Mouse (Mus musculus) CH12.LX (cell line): ENCODE data around the gene Tead1.

Experiments
- CHD2 ChIP-seq: IDR thresholded peaks from 2 replicates; pipeline ENCODE4 v1.6.1; 2011; ENCODE audit warnings: low read length, improper control_type of control experiment
- CTCF ChIP-seq, 2 experiments: IDR thresholded peaks in 1 of 2; conservative IDR thresholded peaks in 1 of 2; 2 replicates each; pipeline ENCODE4 v1.5.1; 2011 to 2012; ENCODE audit warnings: low read depth in 2 of 2, low read length in 2 of 2, improper control_type of control experiment in 1 of 2, inconsistent platforms in 1 of 2, mild to moderate bottlenecking in 1 of 2, moderate library complexity in 1 of 2
- HCFC1 ChIP-seq: IDR thresholded peaks from 2 replicates; pipeline ENCODE4 v1.6.1; 2012; ENCODE audit warnings: low read depth, mild to moderate bottlenecking, inconsistent platforms, low read length, improper control_type of control experiment
- JUND ChIP-seq: conservative IDR thresholded peaks from 2 replicates; pipeline ENCODE4 v1.6.1; 2011; ENCODE audit warnings: low read depth, low read length, improper control_type of control experiment
- KAT2A ChIP-seq: IDR thresholded peaks from 2 replicates; pipeline ENCODE4 v1.6.1; 2012; ENCODE audit warnings: low read length, improper control_type of control experiment, inconsistent platforms; ENCODE audit not compliant: insufficient replicate concordance
- MAX ChIP-seq: IDR thresholded peaks from 2 replicates; pipeline ENCODE4 v1.6.1; 2011; ENCODE audit warnings: low read length, improper control_type of control experiment
- MEF2A ChIP-seq: IDR thresholded peaks from 2 replicates; pipeline ENCODE4 v1.6.1; 2014; ENCODE audit warnings: low read depth, mild to moderate bottlenecking, inconsistent platforms, low read length, improper control_type of control experiment, borderline replicate concordance
- POLR2A ChIP-seq: IDR thresholded peaks from 2 replicates; pipeline ENCODE4 v1.6.1; 2011; ENCODE audit warnings: low read depth, mild to moderate bottlenecking, improper control_type of control experiment, low read length
- SIN3A ChIP-seq: IDR thresholded peaks from 2 replicates; pipeline ENCODE4 v1.6.1; 2012; ENCODE audit warnings: low read length, improper control_type of control experiment, inconsistent platforms
- ZKSCAN1 ChIP-seq: IDR thresholded peaks from 2 replicates; pipeline ENCODE4 v1.6.1; 2012; ENCODE audit warnings: low read depth, inconsistent platforms, low read length, improper control_type of control experiment, borderline replicate concordance
- ZNF384 ChIP-seq: IDR thresholded peaks from 2 replicates; pipeline ENCODE4 v1.6.1; 2012; ENCODE audit warnings: low read depth, low read length, improper control_type of control experiment, inconsistent platforms

DNA sequence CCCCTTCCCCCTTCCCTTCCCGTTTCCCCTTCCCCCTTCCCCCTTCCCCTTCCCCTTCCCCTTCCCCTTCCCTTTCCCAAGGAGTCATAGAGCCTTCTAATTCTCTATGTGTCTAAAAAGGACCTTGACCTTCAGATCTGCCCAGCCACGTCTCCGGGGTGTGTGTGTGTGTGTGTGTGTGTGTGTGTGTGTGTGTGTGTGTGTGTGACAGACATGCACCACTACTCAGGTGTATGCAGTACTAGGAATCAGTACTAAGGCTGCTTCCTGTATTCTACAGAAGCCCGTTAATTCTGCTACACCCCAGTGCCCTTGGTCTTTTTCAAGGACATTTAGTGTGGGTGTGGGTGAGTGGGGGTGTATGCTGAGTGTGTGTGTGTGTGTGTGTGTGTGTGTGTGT lies 27.6 kb downstream of the Tead1 start:
- TF ChIP-seq CHD2 (no peak), MAX (no peak), SIN3A (no peak), KAT2A (no peak), CTCF (conservative IDR thresholded peaks at IDR 0.05 in 1 of 2, IDR thresholded peaks at IDR 0.05 in 1 of 2; ENCODE audit: low read depth in 2 of 2, low read length in 2 of 2) (no peak), ZKSCAN1 (no peak), MEF2A (no peak), ZNF384 (no peak), HCFC1 (no peak), POLR2A (no peak), JUND (no peak)
